Mouse (Mus musculus) gastrocnemius, postnatal 36 days (tissue): ENCODE results near the gene Olfr1288. TPM values are rescaled to one million over a fixed set of nuclear protein-coding genes. Genes with fewer than 3 reads are reported as not detected.

Experiments used
- DNase-seq, 2 experiments: peaks; one replicate each; pipeline ENCODE4 v3.0.0; 2022
- intact Hi-C: fragments of 180-260 bp; cut with DNase I; formaldehyde crosslinking; loops from one replicate; pipeline ENCODE4 v1.15.1; 2025
- long read RNA-seq, 2 experiments: library from polyadenylated mRNA; stranded (forward); transcript quantifications; one replicate each; pipeline ENCODE4 v2.0.0; 2021
- total RNA-seq, 2 experiments: library from RNA; stranded (reverse); gene quantifications; 2 replicates each; pipeline ENCODE4 v1.2.3; 2021

The Olfr1288 gene
- not detected for total RNA-seq
- long read RNA-seq, experiment 1: 0 reads
- long read RNA-seq, experiment 2: 0 reads

GRCm38 (mm10) chr2:111473801-111474200, at the start of gene Olfr1288:
Olfr1288 (plus strand) TSS chr2:111474101.
- DNase-seq: no peak
- intact Hi-C loops: no loop called here

GRCm38 (mm10) chr2:111448842-111449241, 25.1 kb upstream of the Olfr1288 start, which contains the start of gene Olfr1287:
Olfr1287 (plus strand) TSS chr2:111449142.
- DNase-seq: no peak
- intact Hi-C loops: no loop called here

- no peak for DNase-seq
- intact Hi-C loops: no loop called here
These were observed 6.6 kb downstream of the Olfr1288 start, which contains the start of gene Olfr1289 for GRCm38 (mm10) chr2:111480519-111480918. Olfr1289 (plus strand) TSS chr2:111480819.

GRCm38 (mm10) chr2:111493729-111494128, 19.8 kb downstream of the Olfr1288 start, which contains the start of gene Olfr1290:
Olfr1290 (minus strand) TSS chr2:111493829.
- DNase-seq: no peak
- intact Hi-C loops: no loop called here

GRCm38 (mm10) chr2:111496880-111497279, 23.0 kb downstream of the Olfr1288 start, which contains the start of gene Olfr1291-ps1:
Olfr1291-ps1 (plus strand) TSS chr2:111497180.
- no peak for DNase-seq
- intact Hi-C loops: no loop called here

GRCm38 (mm10) chr2:111517451-111517850, 43.5 kb downstream of the Olfr1288 start:
- DNase-seq: no peak
- intact Hi-C loops: no loop called here

- intact Hi-C loops: no loop called here
- DNase-seq: no peak
These were observed 51.0 kb downstream of the Olfr1288 start, which contains the start of gene Olfr1293-ps for GRCm38 (mm10) chr2:111524903-111525302. Olfr1293-ps (plus strand) TSS chr2:111525203.

Other genes with a start within 250 kb of the Olfr1288 start
- not detected for gene 4930430A15Rik, start 244.5 kb upstream of the Olfr1288 start, total RNA-seq
- gene Olfr1275, start 238.8 kb upstream of the Olfr1288 start, total RNA-seq: not detected
- gene Olfr1276, start 219.6 kb upstream of the Olfr1288 start, total RNA-seq: not detected
- not detected for gene Olfr1277, start 200.0 kb upstream of the Olfr1288 start, total RNA-seq
- not detected for gene Olfr1278, start 184.0 kb upstream of the Olfr1288 start, total RNA-seq
- not detected for gene Olfr1279, start 173.5 kb upstream of the Olfr1288 start, total RNA-seq
- not detected for gene Olfr1280, start 160.1 kb upstream of the Olfr1288 start, total RNA-seq
- not detected for gene Olfr1281, start 147.6 kb upstream of the Olfr1288 start, total RNA-seq
- gene Olfr1282, start 138.0 kb upstream of the Olfr1288 start, total RNA-seq: not detected
- gene Olfr1283, start 107.3 kb upstream of the Olfr1288 start, total RNA-seq: not detected
- not detected for gene Olfr1284, start 98.6 kb upstream of the Olfr1288 start, total RNA-seq
- gene Olfr1286, start 51.0 kb upstream of the Olfr1288 start, total RNA-seq: not detected
- gene Olfr1287, start 25.0 kb upstream of the Olfr1288 start, total RNA-seq: not detected
- gene Olfr1289, start 6.7 kb downstream of the Olfr1288 start, total RNA-seq: not detected
- gene Olfr1290, start 19.7 kb downstream of the Olfr1288 start, total RNA-seq: not detected
- gene Olfr1291-ps1, start 23.1 kb downstream of the Olfr1288 start, total RNA-seq: not detected
- gene Olfr1293-ps, start 51.1 kb downstream of the Olfr1288 start, total RNA-seq: not detected
- not detected for gene Olfr1294, start 66.2 kb downstream of the Olfr1288 start, total RNA-seq
- gene Olfr1295, start 95.6 kb downstream of the Olfr1288 start, total RNA-seq: not detected
- not detected for gene Olfr1297, start 152.4 kb downstream of the Olfr1288 start, total RNA-seq
- not detected for gene Olfr1298, start 175.1 kb downstream of the Olfr1288 start, total RNA-seq
- gene Olfr1299, start 187.3 kb downstream of the Olfr1288 start, total RNA-seq: not detected